Mouse (Mus musculus): Measurements from ENCODE around the gene Prpf3. TPM values are rescaled to one million over a fixed set of nuclear protein-coding genes. Genes with fewer than 3 reads are reported as not detected.
"Not testable (repeated sequence)": the region's sequence is repeated elsewhere in the genome, so short reads cannot be mapped to it uniquely, and the experiment has no call there.

The Prpf3 gene
- total RNA-seq, 2 experiments from 2014 or later = 26.0 to 26.4 TPM

- peak; percentile 93 for DNase-seq (ENCODE audit: low spot score in 2 of 2)
Measured at GRCm38 (mm10) chr3:95881979-95882815, 26.5 kb upstream of the Prpf3 start, which contains the start of gene Ciart. Gene Ciart (minus strand): TSS chr3:95882251.

DNA sequence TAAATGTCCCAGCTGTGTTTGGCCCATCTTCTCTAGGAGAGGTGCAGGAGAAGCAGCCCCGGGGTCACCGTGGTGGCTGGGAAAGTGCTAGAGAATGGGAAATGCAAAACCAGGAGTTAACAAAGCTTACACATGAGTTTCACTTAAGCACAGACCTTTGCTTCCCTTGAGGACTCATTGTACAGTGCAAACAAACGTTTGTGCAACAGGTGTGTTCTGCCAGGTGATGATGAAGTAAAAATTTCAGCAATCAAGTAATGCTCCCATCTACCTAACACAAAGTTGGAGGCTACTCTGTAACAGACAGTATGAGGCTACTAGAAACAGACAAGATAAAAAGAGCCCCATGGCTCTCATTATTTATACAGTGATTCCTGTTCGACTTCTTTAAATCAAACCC lies 23.4 kb upstream of the Prpf3 start:
- no peak for DNase-seq (ENCODE audit: low spot score in 2 of 2)

- DNase-seq (ENCODE audit: low spot score in 2 of 2) = no peak
Measured at GRCm38 (mm10) chr3:95872048-95872447, 16.4 kb upstream of the Prpf3 start.

DNA sequence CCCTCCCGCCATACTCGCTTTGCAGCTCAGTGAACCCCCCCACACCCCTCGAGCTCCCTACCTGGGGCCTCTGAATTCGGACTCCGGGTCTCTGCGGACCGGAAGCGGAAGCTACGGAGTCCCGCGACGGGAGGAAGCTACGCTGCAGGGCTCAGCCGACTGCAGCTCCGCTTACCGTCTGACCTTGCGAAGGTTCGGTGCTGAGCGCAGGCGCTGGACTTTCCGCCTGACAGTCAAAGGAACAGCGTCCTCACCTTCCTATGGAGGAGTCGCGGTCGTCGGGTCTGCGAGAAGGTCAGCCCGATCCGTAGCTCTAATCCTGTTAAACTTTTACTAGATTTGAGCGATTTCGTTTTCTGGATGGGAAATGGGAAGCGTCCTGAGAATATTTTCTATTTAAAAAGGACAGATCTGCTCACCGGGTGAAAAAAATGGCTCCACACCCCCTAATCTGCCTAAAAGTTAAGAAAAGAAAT lies 15.7 kb upstream of the Prpf3 start, which contains the start of gene Mrps21:
TSS of gene Mrps21 (minus strand) at position 128 of the 476 bp plus-strand sequence.
- peak; percentile 78 to 84 for DNase-seq (ENCODE audit: low spot score in 2 of 2)

DNA sequence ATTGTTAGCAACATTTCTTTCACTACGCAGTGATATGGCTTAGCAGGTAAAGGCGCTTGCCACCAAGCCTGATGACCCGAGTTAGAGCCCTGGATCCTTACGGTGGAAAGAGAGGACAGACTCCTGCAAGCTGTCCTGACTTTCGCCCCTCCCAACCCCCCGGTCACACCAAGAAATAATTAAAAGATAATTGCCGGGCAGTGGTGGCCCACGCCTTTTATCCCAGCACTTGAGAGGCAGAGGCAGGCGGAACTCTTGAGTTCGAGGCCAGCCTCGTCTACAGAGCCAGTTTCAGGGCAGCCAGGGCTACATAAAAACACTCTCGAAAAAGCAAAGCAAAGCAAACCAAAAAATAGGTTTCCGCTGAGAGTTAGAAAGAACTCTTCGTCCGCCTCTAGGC lies 15.3 kb upstream of the Prpf3 start:
- no peak for DNase-seq (ENCODE audit: low spot score in 2 of 2)

DNA sequence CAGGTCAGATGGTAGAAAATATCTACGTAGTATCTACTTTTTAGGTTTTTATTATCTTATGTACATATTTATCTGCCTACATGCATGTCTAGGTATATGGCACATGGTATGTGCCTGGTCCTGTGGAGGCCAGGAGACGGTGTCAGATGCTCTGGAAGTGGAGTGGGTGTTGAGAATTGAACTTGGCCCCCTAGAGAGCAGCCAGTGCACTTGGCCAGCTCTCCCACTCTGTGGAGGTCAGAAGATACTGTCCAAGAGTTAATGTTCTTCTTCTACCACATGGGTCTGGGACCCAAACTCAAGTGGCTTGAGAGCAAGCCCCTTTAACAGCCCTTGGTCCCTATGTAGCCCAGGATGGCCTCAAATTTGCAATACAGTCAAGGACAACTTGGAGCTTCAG lies 11.7 kb upstream of the Prpf3 start:
- DNase-seq (ENCODE audit: low spot score in 2 of 2) = no peak

DNA sequence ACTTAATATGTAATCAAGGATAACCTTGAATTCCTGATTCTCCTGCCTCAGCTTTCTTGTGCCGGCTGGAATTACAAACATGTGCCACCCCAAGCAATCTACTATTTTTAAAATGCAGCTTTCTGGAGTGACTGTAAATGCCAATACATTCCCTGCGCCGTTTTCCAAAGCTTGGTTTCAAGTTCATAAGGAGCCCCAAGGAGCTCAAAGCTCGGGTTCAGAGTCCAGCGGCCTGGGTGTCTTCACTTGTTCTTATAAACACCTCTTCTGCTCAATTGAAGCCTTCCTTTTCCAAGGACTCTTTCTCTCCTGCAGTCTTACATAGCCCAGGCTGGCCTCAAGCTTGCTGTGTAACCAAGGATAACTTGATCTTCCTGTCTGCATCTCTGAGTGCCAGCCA lies 10.4 kb upstream of the Prpf3 start:
- no peak for DNase-seq (ENCODE audit: low spot score in 2 of 2)

DNA sequence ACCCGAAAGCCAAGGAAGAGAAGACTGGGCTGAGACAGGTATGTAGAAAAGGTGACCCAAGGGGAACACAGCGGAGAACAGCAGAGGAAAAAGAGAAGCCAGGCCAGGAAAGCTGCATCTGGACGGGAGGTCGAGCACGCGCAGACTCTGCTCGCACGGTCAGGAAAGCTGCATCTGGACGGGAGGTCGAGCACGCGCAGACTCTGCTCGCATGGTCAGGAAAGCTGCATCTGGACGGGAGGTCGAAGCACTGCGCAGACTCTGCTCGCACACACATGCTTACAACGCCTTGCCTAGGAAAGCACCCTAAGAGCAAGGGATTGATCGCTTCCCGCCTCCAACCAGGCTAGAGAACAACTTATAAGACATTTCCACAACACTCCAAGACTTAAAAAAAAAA lies 9.9 kb upstream of the Prpf3 start:
- no peak for DNase-seq (ENCODE audit: low spot score in 2 of 2)

DNA sequence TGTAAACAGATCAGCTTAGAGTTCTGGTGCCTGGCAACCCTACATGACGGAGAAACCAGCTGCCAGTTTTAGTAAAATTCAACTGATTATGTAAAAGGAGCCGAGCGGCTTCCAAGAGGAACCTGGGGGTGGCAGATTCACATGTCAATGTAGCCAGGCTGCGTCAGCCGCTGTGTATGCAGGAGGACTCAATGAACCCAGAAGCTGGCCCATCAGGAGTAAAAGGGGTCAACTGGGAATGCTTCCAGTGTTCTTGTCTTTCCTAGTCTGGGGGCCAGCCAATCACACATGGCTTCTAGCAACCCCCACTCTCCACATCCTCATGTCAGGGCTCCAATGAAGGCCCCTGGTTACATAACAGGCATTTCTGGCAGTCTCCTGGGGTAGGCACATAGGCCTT lies 9.4 kb upstream of the Prpf3 start:
- DNase-seq (ENCODE audit: low spot score in 2 of 2) = peak; percentile 33 to 44

DNA sequence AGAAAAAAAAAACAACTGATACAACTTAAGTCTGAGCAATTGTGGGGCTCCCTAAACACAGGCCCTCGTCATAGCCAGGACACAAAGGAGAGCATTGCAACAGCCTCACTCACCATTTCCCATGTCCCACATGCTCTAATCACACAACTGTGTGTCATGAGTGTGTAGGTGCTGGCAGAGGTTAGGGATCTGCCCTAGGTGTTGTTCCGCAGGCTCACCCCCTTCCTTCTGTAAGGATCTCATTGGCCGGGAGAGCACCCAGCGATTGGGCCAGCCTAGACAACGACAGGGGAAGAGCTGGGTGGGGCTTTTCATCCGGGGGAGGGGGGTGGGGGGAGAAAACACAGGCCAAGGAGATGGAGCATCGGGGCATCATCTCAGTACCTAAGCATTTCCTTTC lies 7.9 kb upstream of the Prpf3 start:
- no peak for DNase-seq (ENCODE audit: low spot score in 2 of 2)

GRCm38 (mm10) chr3:95861796-95862195 lies 6.1 kb upstream of the Prpf3 start:
- DNase-seq (ENCODE audit: low spot score in 2 of 2) = peak; percentile 72 to 77

- no peak for DNase-seq (ENCODE audit: low spot score in 2 of 2)
Measured at GRCm38 (mm10) chr3:95861216-95861615, 5.5 kb upstream of the Prpf3 start.

DNA sequence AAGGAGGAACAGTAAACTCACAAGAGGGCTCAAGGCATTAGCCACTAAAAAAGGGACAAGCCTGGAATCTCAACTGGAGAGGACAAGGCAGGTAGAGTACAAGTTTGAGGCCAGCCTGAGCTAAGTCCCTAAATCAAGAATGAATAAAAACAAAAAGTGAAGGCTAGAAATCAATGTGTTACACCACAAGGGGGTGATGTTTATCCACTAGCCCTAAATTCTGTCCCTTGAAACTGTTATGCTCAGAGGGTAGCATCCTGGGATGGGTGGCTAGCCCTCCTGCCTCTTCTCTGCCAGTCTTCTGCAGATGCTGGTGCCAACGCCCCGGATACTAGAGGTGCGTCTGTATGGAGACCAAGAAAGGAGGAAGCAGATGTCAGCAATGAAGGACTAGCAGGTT lies 4.6 kb upstream of the Prpf3 start:
- no peak for DNase-seq (ENCODE audit: low spot score in 2 of 2)

DNA sequence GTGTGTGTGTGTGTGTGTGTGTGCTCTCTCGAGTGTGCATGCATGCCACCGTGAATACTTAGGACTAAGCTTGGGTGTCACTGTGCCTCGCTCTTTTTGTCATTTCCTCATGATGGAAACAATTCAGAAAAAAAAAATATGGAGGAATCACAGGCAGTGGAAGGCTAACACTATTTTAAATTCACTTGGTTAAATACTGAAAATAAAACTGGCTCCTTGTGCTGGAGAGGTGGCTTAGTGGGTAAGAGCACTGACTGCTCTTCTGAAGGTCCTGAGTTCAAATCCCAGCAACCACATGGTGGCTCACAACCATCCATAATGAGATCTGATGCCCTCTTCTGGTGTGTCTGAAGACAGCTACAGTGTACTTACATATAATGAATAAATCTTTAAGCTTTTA lies 2.6 kb upstream of the Prpf3 start:
- DNase-seq (ENCODE audit: low spot score in 2 of 2) = not testable (repeated sequence)

- DNase-seq (ENCODE audit: low spot score in 2 of 2) = not testable (repeated sequence)
Measured at GRCm38 (mm10) chr3:95857050-95857449, 1.4 kb upstream of the Prpf3 start.

GRCm38 (mm10) chr3:95856115-95856514 lies 430 bp upstream of the Prpf3 start:
- DNase-seq (ENCODE audit: low spot score in 2 of 2) = no peak

GRCm38 (mm10) chr3:95851317-95851716 lies 4.4 kb downstream of the Prpf3 start:
- no peak for DNase-seq (ENCODE audit: low spot score in 2 of 2)

- DNase-seq (ENCODE audit: low spot score in 2 of 2) = no peak
Measured at GRCm38 (mm10) chr3:95850611-95851010, 5.1 kb downstream of the Prpf3 start.

- DNase-seq (ENCODE audit: low spot score in 2 of 2) = no peak
Measured at GRCm38 (mm10) chr3:95842503-95843214, 13.0 kb downstream of the Prpf3 start.

GRCm38 (mm10) chr3:95839250-95839649 lies 16.4 kb downstream of the Prpf3 start:
- no peak for DNase-seq (ENCODE audit: low spot score in 2 of 2)

DNA sequence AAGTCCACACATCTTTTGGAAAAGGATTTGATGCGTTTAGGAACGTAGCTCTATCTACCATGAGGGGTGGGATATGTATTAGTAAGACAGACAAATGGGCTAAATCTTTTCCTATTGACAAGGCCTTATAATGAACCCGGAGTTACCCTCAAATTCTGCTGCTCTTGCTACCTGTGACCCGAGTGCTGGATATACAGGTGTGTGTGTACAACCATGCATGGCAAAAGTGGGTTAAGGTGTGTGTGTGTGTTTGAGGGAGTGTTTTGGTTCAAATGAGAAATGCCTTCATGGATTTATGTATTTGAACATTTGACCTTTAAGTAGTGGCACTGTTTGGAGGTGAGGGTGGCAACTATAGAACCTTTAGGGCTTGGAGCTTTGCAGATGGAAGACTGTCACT lies 26.6 kb downstream of the Prpf3 start:
- no peak for DNase-seq (ENCODE audit: low spot score in 2 of 2)

DNA sequence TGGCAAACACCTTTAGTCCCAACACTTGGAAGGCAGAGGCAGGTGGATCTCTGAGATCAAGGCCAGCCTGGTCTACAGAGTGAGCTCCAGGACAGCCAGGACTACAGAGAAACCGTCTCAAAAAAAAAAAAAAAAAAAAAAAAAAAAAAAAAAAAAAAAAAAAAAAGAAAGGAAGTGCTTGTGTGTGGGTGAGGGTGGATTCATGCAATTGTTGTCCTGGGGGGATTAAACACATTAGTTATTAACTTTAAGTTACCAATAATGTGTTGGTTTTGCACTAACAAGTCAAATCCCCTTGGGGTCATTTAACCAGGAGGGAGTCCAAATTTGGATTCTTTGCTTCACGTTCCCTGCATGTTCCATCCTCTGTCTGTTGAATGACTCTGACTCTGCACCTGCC lies 29.4 kb downstream of the Prpf3 start:
- no peak for DNase-seq (ENCODE audit: low spot score in 2 of 2)
